9 mouse cellular contexts compared by ENCODE assay signal in genomic region chr10:80383431-80383830, GRCm38 (mm10). TPM values are rescaled to one million over a fixed set of nuclear protein-coding genes. Genes with fewer than 3 reads are reported as not detected.
DNase-seq lines count a peak whose midpoint lies in the region; ATAC-seq and TF ChIP-seq lines count a peak whose summit lies in the region.
"Had no signal": no experiment of that assay in that cellular context is flagged by ENCODE, and none has a peak within 500 bp of the region (broad histone marks: within the 10 kb centered on the region; RNA-seq: fewer than 3 reads in every experiment).

No protein-coding gene starts in this region.

- no peak overlapping the region for H3K4me3 ChIP-seq in kidney, postnatal 0 days (replicated peaks; ENCODE audit: low read depth, low read length)
- H3K4me3 ChIP-seq in forebrain, embryonic 10.5 days, result peak overlapping the region; percentile 95
- no peak overlapping the region for H3K4me3 ChIP-seq in intestine, postnatal 0 days (ENCODE audit: low read depth, low read length)
- H3K4me3 ChIP-seq in neural tube, embryonic 13.5 days, result peak overlapping the region; percentile 99
- H3K4me3 ChIP-seq: embryonic facial prominence, embryonic 15.5 days had no signal

- no peak for DNase-seq in kidney, postnatal 0 days (ENCODE audit: low spot score)
- DNase-seq in kidney, adult 9 months, result no peak
- DNase-seq in forebrain, embryonic 10.5 days (ENCODE audit: extremely low spot score, low spot score), result no peak
- DNase-seq in gastrocnemius, postnatal 14 days, result no peak
- no peak for DNase-seq in urinary bladder, adult 18-20 months (ENCODE audit: low spot score in 2 of 2)
- DNase-seq: kidney, adult 11 months had no signal

- intact Hi-C loops in gastrocnemius, postnatal 14 days (cut with DNase I; ENCODE audit: low total_unique reads), result no loop called here

- peaks cover 26% of the 10 kb centered on the region for H3K4me1 ChIP-seq in kidney, postnatal 0 days (replicated peaks; ENCODE audit: insufficient read depth, low read length)
- H3K4me1 ChIP-seq in forebrain, embryonic 10.5 days, result peaks cover 50% of the 10 kb centered on the region
- H3K4me1 ChIP-seq in intestine, postnatal 0 days (replicated peaks; ENCODE audit: control insufficient read depth, insufficient read depth, low read length), result 0 out of 2 replicates have a peak, but pooled peaks cover 3% of the 10 kb centered on the region
- H3K4me1 ChIP-seq in neural tube, embryonic 13.5 days (replicated peaks), result peaks cover 53% of the 10 kb centered on the region

- peak; percentile 51 for TF ChIP-seq CTCF in kidney, postnatal 0 days (IDR thresholded peaks at IDR 0.05; ENCODE audit: low read depth)
- peak; percentile 56 for TF ChIP-seq CTCF in intestine, postnatal 0 days (IDR thresholded peaks at IDR 0.05; ENCODE audit: low read depth)

- 52% methylated on average over 4 of the region's 4 CpGs for WGBS in kidney, postnatal 0 days
- 79% methylated on average over 4 of the region's 4 CpGs for WGBS in forebrain, embryonic 10.5 days
- WGBS in intestine, postnatal 0 days, result 52% methylated on average over 4 of the region's 4 CpGs
- WGBS in neural tube, embryonic 13.5 days, result 62% methylated on average over 4 of the region's 4 CpGs

- H3K9me3 ChIP-seq in kidney, postnatal 0 days (replicated peaks; ENCODE audit: low read length), result no peaks in the 10 kb centered on the region
- no peaks in the 10 kb centered on the region for H3K9me3 ChIP-seq in forebrain, embryonic 10.5 days
- no peaks in the 10 kb centered on the region for H3K9me3 ChIP-seq in intestine, postnatal 0 days (ENCODE audit: control insufficient read depth)
- H3K9me3 ChIP-seq in neural tube, embryonic 13.5 days, result no peaks in the 10 kb centered on the region
- H3K9me3 ChIP-seq: embryonic facial prominence, embryonic 15.5 days had no signal

- H3K27me3 ChIP-seq in kidney, postnatal 0 days (ENCODE audit: insufficient read depth, low read length), result no peaks in the 10 kb centered on the region
- H3K27me3 ChIP-seq in forebrain, embryonic 10.5 days (ENCODE audit: poor library complexity, severe bottlenecking), result no peaks in the 10 kb centered on the region
- H3K27me3 ChIP-seq in intestine, postnatal 0 days (replicated peaks; ENCODE audit: control insufficient read depth, insufficient read depth, low read length), result no peaks in the 10 kb centered on the region
- no peaks in the 10 kb centered on the region for H3K27me3 ChIP-seq in neural tube, embryonic 13.5 days
- H3K27me3 ChIP-seq: embryonic facial prominence, embryonic 15.5 days had no signal

- H3K27ac ChIP-seq in kidney, postnatal 0 days, result no peak overlapping the region
- H3K27ac ChIP-seq in forebrain, embryonic 10.5 days, result peak overlapping the region; percentile 95; the same call in 1 of the 2 replicates
- peak overlapping the region; percentile 2; the same call in 1 of the 2 replicates for H3K27ac ChIP-seq in intestine, postnatal 0 days (ENCODE audit: low read depth, low read length)
- no peak overlapping the region for H3K27ac ChIP-seq in neural tube, embryonic 13.5 days (replicated peaks)
- H3K27ac ChIP-seq: embryonic facial prominence, embryonic 15.5 days had no signal

- H3K36me3 ChIP-seq in kidney, postnatal 0 days (ENCODE audit: insufficient read depth, low read length), result peaks cover 16% of the 10 kb centered on the region
- peaks cover 64% of the 10 kb centered on the region for H3K36me3 ChIP-seq in forebrain, embryonic 10.5 days (replicated peaks)
- peaks cover 25% of the 10 kb centered on the region; the same call in 1 of the 2 replicates for H3K36me3 ChIP-seq in intestine, postnatal 0 days (ENCODE audit: control insufficient read depth, insufficient read depth)
- peaks cover 57% of the 10 kb centered on the region for H3K36me3 ChIP-seq in neural tube, embryonic 13.5 days

- H3K4me2 ChIP-seq in kidney, postnatal 0 days (ENCODE audit: low read length), result no peak overlapping the region
- H3K4me2 ChIP-seq in intestine, postnatal 0 days (replicated peaks; ENCODE audit: low read depth), result no peak overlapping the region
- peak overlapping the region; percentile 100 for H3K4me2 ChIP-seq in neural tube, embryonic 13.5 days

- ATAC-seq in kidney, postnatal 0 days (replicated peaks; ENCODE audit: low FRiP score, low read depth), result no peak
- no peak for ATAC-seq in intestine, postnatal 0 days
- ATAC-seq in neural tube, embryonic 13.5 days (ENCODE audit: low read depth), result no peak

- no peak overlapping the region for H3K9ac ChIP-seq in kidney, postnatal 0 days (ENCODE audit: low read depth, low read length)
- H3K9ac ChIP-seq in intestine, postnatal 0 days (ENCODE audit: low read depth, low read length), result no peak overlapping the region
- peak overlapping the region; percentile 100 for H3K9ac ChIP-seq in neural tube, embryonic 13.5 days
- H3K9ac ChIP-seq: embryonic facial prominence, embryonic 15.5 days had no signal

RNA-seq across cellular contexts. Expression of gene Mex3d, which starts 4.0 kb away (rescaled TPM):
- polyA plus RNA-seq in kidney, postnatal 0 days (2015; fragmentation: Nextera tagmentation; extraction: Ambion mirVana), result 6.6 and 7.8 TPM in 2 replicates
- polyA plus RNA-seq in forebrain, embryonic 10.5 days (2016; fragmentation: Nextera tagmentation; extraction: Ambion mirVana), result 6.8 and 7.0 TPM in 2 replicates
- 3.2 and 4.2 TPM in 2 replicates for polyA plus RNA-seq in intestine, postnatal 0 days (2015; fragmentation: Nextera tagmentation; extraction: Ambion mirVana)
- 15.6 and 16.7 TPM in 2 replicates for polyA plus RNA-seq in neural tube, embryonic 13.5 days (2015; fragmentation: Nextera tagmentation; extraction: Ambion mirVana)
- total RNA-seq in gastrocnemius, postnatal 14 days (2021), result 1 to 10 TPM; 5.2 to 6.0 TPM

RNA-seq across cellular contexts. Expression of gene Mbd3, which starts 15.9 kb away (rescaled TPM):
- polyA plus RNA-seq in kidney, postnatal 0 days (2015; fragmentation: Nextera tagmentation; extraction: Ambion mirVana), result 163 and 165 TPM in 2 replicates
- polyA plus RNA-seq in forebrain, embryonic 10.5 days (2016; fragmentation: Nextera tagmentation; extraction: Ambion mirVana), result 343 and 346 TPM in 2 replicates
- polyA plus RNA-seq in intestine, postnatal 0 days (2015; fragmentation: Nextera tagmentation; extraction: Ambion mirVana), result 48.0 and 51.0 TPM in 2 replicates
- 238 and 241 TPM in 2 replicates for polyA plus RNA-seq in neural tube, embryonic 13.5 days (2015; fragmentation: Nextera tagmentation; extraction: Ambion mirVana)
- total RNA-seq in gastrocnemius, postnatal 14 days (2021), result 100 to 1,000 TPM in 1 of 2 experiments, 10 to 100 TPM in 1; 81.0 to 102 TPM

RNA-seq across cellular contexts. Expression of gene Uqcr11, which starts 23.2 kb away (rescaled TPM):
- polyA plus RNA-seq in kidney, postnatal 0 days (2015; fragmentation: Nextera tagmentation; extraction: Ambion mirVana), result 1,117 and 1,253 TPM in 2 replicates
- polyA plus RNA-seq in forebrain, embryonic 10.5 days (2016; fragmentation: Nextera tagmentation; extraction: Ambion mirVana), result 625 and 631 TPM in 2 replicates
- polyA plus RNA-seq in intestine, postnatal 0 days (2015; fragmentation: Nextera tagmentation; extraction: Ambion mirVana), result 1,032 and 1,082 TPM in 2 replicates
- polyA plus RNA-seq in neural tube, embryonic 13.5 days (2015; fragmentation: Nextera tagmentation; extraction: Ambion mirVana), result 462 and 574 TPM in 2 replicates
- 100 to 1,000 TPM; 793 to 884 TPM for total RNA-seq in gastrocnemius, postnatal 14 days (2021)

RNA-seq across cellular contexts. Expression of gene Plk5, which starts 27.2 kb away (rescaled TPM):
- polyA plus RNA-seq in kidney, postnatal 0 days (2015; fragmentation: Nextera tagmentation; extraction: Ambion mirVana), result 0.51 and 1.0 TPM in 2 replicates
- 0.43 and 0.71 TPM in 2 replicates for polyA plus RNA-seq in forebrain, embryonic 10.5 days (2016; fragmentation: Nextera tagmentation; extraction: Ambion mirVana)
- polyA plus RNA-seq in intestine, postnatal 0 days (2015; fragmentation: Nextera tagmentation; extraction: Ambion mirVana), result 0.09 and 0.20 TPM in 2 replicates
- polyA plus RNA-seq in neural tube, embryonic 13.5 days (2015; fragmentation: Nextera tagmentation; extraction: Ambion mirVana), result 1.0 and 1.5 TPM in 2 replicates
- total RNA-seq in gastrocnemius, postnatal 14 days (2021), result under 1 TPM; 0.12 to 0.13 TPM

RNA-seq across cellular contexts. Expression of gene Adamtsl5, which starts 35.2 kb away (rescaled TPM):
- polyA plus RNA-seq in kidney, postnatal 0 days (2015; fragmentation: Nextera tagmentation; extraction: Ambion mirVana), result 3.0 and 3.2 TPM in 2 replicates
- polyA plus RNA-seq in forebrain, embryonic 10.5 days (2016; fragmentation: Nextera tagmentation; extraction: Ambion mirVana), result 0.27 and 0.54 TPM in 2 replicates
- 46.7 and 50.4 TPM in 2 replicates for polyA plus RNA-seq in intestine, postnatal 0 days (2015; fragmentation: Nextera tagmentation; extraction: Ambion mirVana)
- polyA plus RNA-seq in neural tube, embryonic 13.5 days (2015; fragmentation: Nextera tagmentation; extraction: Ambion mirVana), result 1.6 and 1.8 TPM in 2 replicates
- total RNA-seq in gastrocnemius, postnatal 14 days (2021), result 10 to 100 TPM; 24.2 to 26.1 TPM

Comparison
In these comparisons a context has a peak if more than half of its experiments do, and no peak if none do; other contexts are left out.
1. H3K27ac ChIP-seq: peak in forebrain, embryonic 10.5 days (single experiment) and intestine, postnatal 0 days (single experiment); none in kidney, postnatal 0 days (single experiment) and neural tube, embryonic 13.5 days (single experiment).
2. H3K4me3 ChIP-seq: peak in forebrain, embryonic 10.5 days (single experiment) and neural tube, embryonic 13.5 days (single experiment); none in kidney, postnatal 0 days (single experiment) and intestine, postnatal 0 days (single experiment).